Mouse (Mus musculus) ovary, postnatal 36 days (tissue): ENCODE results near the gene Nek8.
"Not testable (repeated sequence)": the region's sequence is repeated elsewhere in the genome, so short reads cannot be mapped to it uniquely, and the experiment has no call there.

Source experiments
- DNase-seq: peaks from one replicate; pipeline ENCODE4 v3.0.0; 2022; ENCODE audit warnings: low spot score, mixed read lengths

Gene Nek8

GRCm38 (mm10) chr11:78176402-78176862 lies at the start of gene Nek8, which contains the start of gene Tlcd1:
Nek8 (minus strand) TSS chr11:78176675.
Tlcd1 (plus strand) TSS chr11:78176711.
- DNase-seq, result peak; percentile 94

GRCm38 (mm10) chr11:78223586-78223985 lies 47.1 kb upstream of the Nek8 start:
- DNase-seq, result no peak

- no peak for DNase-seq
These were observed 39.3 kb upstream of the Nek8 start for GRCm38 (mm10) chr11:78215709-78216317.

GRCm38 (mm10) chr11:78213086-78213817 lies 36.8 kb upstream of the Nek8 start:
- DNase-seq, result no peak

- no peak for DNase-seq
These were observed 35.0 kb upstream of the Nek8 start for GRCm38 (mm10) chr11:78211513-78211912.

GRCm38 (mm10) chr11:78210615-78211014 lies 34.1 kb upstream of the Nek8 start:
- no peak for DNase-seq

GRCm38 (mm10) chr11:78209886-78210285 lies 33.4 kb upstream of the Nek8 start:
- peak; percentile 26 for DNase-seq

GRCm38 (mm10) chr11:78207190-78207589 lies 30.7 kb upstream of the Nek8 start:
- DNase-seq, result no peak

GRCm38 (mm10) chr11:78205361-78206206 lies 29.1 kb upstream of the Nek8 start:
- no peak for DNase-seq

- no peak for DNase-seq
These were observed 27.8 kb upstream of the Nek8 start for GRCm38 (mm10) chr11:78204287-78204686.

GRCm38 (mm10) chr11:78202372-78202771 lies 25.9 kb upstream of the Nek8 start:
- DNase-seq, result no peak

GRCm38 (mm10) chr11:78195101-78195863 lies 18.8 kb upstream of the Nek8 start:
- no peak for DNase-seq

- peak; percentile 79 for DNase-seq
These were observed 18.1 kb upstream of the Nek8 start for GRCm38 (mm10) chr11:78194411-78195100.

- DNase-seq, result no peak
These were observed 16.6 kb upstream of the Nek8 start, which contains the start of gene Proca1 for GRCm38 (mm10) chr11:78193113-78193512. Proca1 (plus strand) TSS chr11:78193392.

GRCm38 (mm10) chr11:78190041-78190440 lies 13.6 kb upstream of the Nek8 start:
- no peak for DNase-seq

- DNase-seq, result peak; percentile 74
These were observed 13.0 kb upstream of the Nek8 start for GRCm38 (mm10) chr11:78189234-78190040.

GRCm38 (mm10) chr11:78188331-78189233 lies 12.1 kb upstream of the Nek8 start, which contains the start of gene Rab34:
Rab34 (plus strand) TSS chr11:78188430.
- DNase-seq, result peak; percentile 85

- DNase-seq, result not testable (repeated sequence)
These were observed 8.2 kb upstream of the Nek8 start for GRCm38 (mm10) chr11:78184702-78185101.
